Mouse (Mus musculus): ENCODE results near the gene Wdhd1. TPM values are rescaled to one million over a fixed set of nuclear protein-coding genes. Genes with fewer than 3 reads are reported as not detected.
A peak's percentile ranks its signal among the peaks of the same experiment; 100 is the strongest.

Gene Wdhd1
- total and polyA plus RNA-seq, 3 experiments, result 37.1 to 81.0 (median 61.4) TPM

- dilution Hi-C loops (cut with MboI; ENCODE audit: extremely low pct_ligation_motif_present, extremely low pct_unique_long_range_greater_than_20kb, low sequenced_read_pairs) (no loop called here), in situ Hi-C loops (cut with MboI; ENCODE audit: low pct_ligation_motif_present, low pct_unique_long_range_greater_than_20kb, low sequenced_read_pairs) (no loop called here)
- Histone ChIP-seq H3K27me3 (replicated peaks) (no peaks in the 10 kb centered on the region), H3K4me1 (ENCODE audit: control insufficient read depth in 1 of 2, insufficient read depth in 2 of 2) (peaks cover 0 to 16% of the 10 kb centered on the region in 2 experiments; a peak in 2 of 4 replicates), H3K4me2 (ENCODE audit: insufficient read depth, low read depth, poor library complexity, severe bottlenecking) (no peak overlapping the region), H3K9ac (ENCODE audit: insufficient read depth, low read depth) (no peak overlapping the region), H3K27ac (ENCODE audit: insufficient read depth, low read depth) (no peak overlapping the region), H3K4me3 (replicated peaks in 1 of 3; ENCODE audit: low read depth in 2 of 3, low read length in 2 of 3, poor library complexity in 1 of 3) (no peak overlapping the region), H3K9me3 (replicated peaks; ENCODE audit: low read length) (no peaks in the 10 kb centered on the region), H3K79me2 (replicated peaks; ENCODE audit: control insufficient read depth, extremely low read depth, insufficient read depth, poor library complexity, severe bottlenecking) (no peaks in the 10 kb centered on the region), H3K36me3 (replicated peaks in 1 of 2; ENCODE audit: control insufficient read depth in 1 of 2, insufficient read depth in 1 of 2, low read length in 1 of 2) (no peaks in the 10 kb centered on the region)
- peak; percentile 27; the same call in 1 of the 2 replicates for TF ChIP-seq ELF1 (IDR thresholded peaks at IDR 0.05; ENCODE audit: low read depth, low read length)
- peak; percentile 4 for TF ChIP-seq RAD21 (IDR thresholded peaks at IDR 0.05; ENCODE audit: low read depth, low read length)
- peak; percentile 30 for TF ChIP-seq SMC3 (IDR thresholded peaks at IDR 0.05; ENCODE audit: low read depth, low read length)
- TF ChIP-seq JUN (IDR thresholded peaks at IDR 0.05; ENCODE audit: insufficient read depth, low read depth, low read length), result no peak
- TF ChIP-seq USF2 (conservative IDR thresholded peaks at IDR 0.05; ENCODE audit: low read depth, low read length), result no peak
- no peak for TF ChIP-seq NRF1 (IDR thresholded peaks at IDR 0.05; ENCODE audit: low read depth, low read length)
- TF ChIP-seq CTCF (conservative IDR thresholded peaks at IDR 0.05 in 1 of 2, IDR thresholded peaks at IDR 0.05 in 1 of 2; ENCODE audit: low read depth in 2 of 2, low read length in 2 of 2), result peak; percentile 42 to 65
- TF ChIP-seq E2F4 (IDR thresholded peaks at IDR 0.05; ENCODE audit: insufficient replicate concordance, low read depth, low read length), result no peak
- no peak for TF ChIP-seq MAX (IDR thresholded peaks at IDR 0.05; ENCODE audit: low read length)
- peak; percentile 61 for DNase-seq (ENCODE audit: extremely low read depth)
Measured at GRCm38 (mm10) chr14:47194096-47194495, 82.6 kb downstream of the Wdhd1 start.

- H3K4me1 ChIP-seq (ENCODE audit: control insufficient read depth in 1 of 2, insufficient read depth in 2 of 2), result peaks cover 0 to 16% of the 10 kb centered on the region in 2 experiments; a peak in 2 of 4 replicates
- in situ Hi-C loops (cut with MboI; ENCODE audit: low pct_ligation_motif_present, low pct_unique_long_range_greater_than_20kb, low sequenced_read_pairs) (no loop called here), dilution Hi-C loops (cut with MboI; ENCODE audit: extremely low pct_ligation_motif_present, extremely low pct_unique_long_range_greater_than_20kb, low sequenced_read_pairs) (no loop called here)
Measured at GRCm38 (mm10) chr14:47193506-47193905, 83.2 kb downstream of the Wdhd1 start.

DNA sequence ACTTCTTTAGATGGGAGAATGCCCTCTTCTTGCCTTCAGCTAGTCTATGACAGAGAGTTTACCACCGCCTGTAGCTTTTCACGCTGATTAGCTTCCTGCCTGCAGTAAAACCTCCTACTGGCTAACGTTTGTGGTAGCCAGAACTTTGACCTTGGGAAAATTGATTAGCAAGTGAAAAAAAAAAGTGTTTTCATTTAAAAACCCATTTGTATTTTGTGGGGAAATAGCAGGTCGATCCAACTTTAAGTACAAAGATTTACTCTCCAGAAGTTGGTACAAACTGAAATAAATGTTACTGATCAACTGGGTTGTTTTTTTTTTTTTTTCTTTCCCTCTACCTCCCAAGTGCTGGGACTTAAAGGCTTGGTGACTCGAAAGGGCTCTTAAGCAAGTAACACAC is 84.8 kb downstream of the Wdhd1 start:
- Histone ChIP-seq H3K9me3 (replicated peaks; ENCODE audit: low read length) (no peaks in the 10 kb centered on the region), H3K4me1 (ENCODE audit: control insufficient read depth in 1 of 2, insufficient read depth in 2 of 2) (peaks cover 0 to 19% of the 10 kb centered on the region in 2 experiments; a peak in 2 of 4 replicates), H3K4me3 (replicated peaks in 1 of 3; ENCODE audit: low read depth in 2 of 3, low read length in 2 of 3, poor library complexity in 1 of 3) (no peak overlapping the region), H3K27me3 (replicated peaks) (no peaks in the 10 kb centered on the region), H3K79me2 (replicated peaks; ENCODE audit: control insufficient read depth, extremely low read depth, insufficient read depth, poor library complexity, severe bottlenecking) (no peaks in the 10 kb centered on the region), H3K36me3 (replicated peaks in 1 of 2; ENCODE audit: control insufficient read depth in 1 of 2, insufficient read depth in 1 of 2, low read length in 1 of 2) (no peaks in the 10 kb centered on the region), H3K9ac (ENCODE audit: insufficient read depth, low read depth) (no peak overlapping the region), H3K4me2 (ENCODE audit: insufficient read depth, low read depth, poor library complexity, severe bottlenecking) (no peak overlapping the region), H3K27ac (ENCODE audit: insufficient read depth, low read depth) (no peak overlapping the region)
- no peak for TF ChIP-seq ZMIZ1 (IDR thresholded peaks at IDR 0.05; ENCODE audit: low read depth, low read length)
- TF ChIP-seq ELF1 (IDR thresholded peaks at IDR 0.05; ENCODE audit: low read depth, low read length), result no peak
- TF ChIP-seq ZC3H11A (IDR thresholded peaks at IDR 0.05; ENCODE audit: low read depth, low read length), result no peak
- TF ChIP-seq TBP (conservative IDR thresholded peaks at IDR 0.05; ENCODE audit: low read depth, low read length), result no peak
- no peak for TF ChIP-seq UBTF (IDR thresholded peaks at IDR 0.05; ENCODE audit: low read depth, low read length)
- TF ChIP-seq SIN3A (IDR thresholded peaks at IDR 0.05; ENCODE audit: low read length), result no peak
- no peak for TF ChIP-seq ETS1 (conservative IDR thresholded peaks at IDR 0.05; ENCODE audit: low read depth, low read length)
- no peak for TF ChIP-seq NRF1 (IDR thresholded peaks at IDR 0.05; ENCODE audit: low read depth, low read length)
- TF ChIP-seq KAT2A (IDR thresholded peaks at IDR 0.05; ENCODE audit: insufficient replicate concordance, low read length), result no peak
- TF ChIP-seq MEF2A (IDR thresholded peaks at IDR 0.05; ENCODE audit: borderline replicate concordance, low read depth, low read length), result no peak
- TF ChIP-seq PAX5 (IDR thresholded peaks at IDR 0.05; ENCODE audit: low read length), result no peak
- no peak for TF ChIP-seq JUN (IDR thresholded peaks at IDR 0.05; ENCODE audit: insufficient read depth, low read depth, low read length)
- TF ChIP-seq NELFE (IDR thresholded peaks at IDR 0.05; ENCODE audit: low read depth, low read length), result no peak
- no peak for TF ChIP-seq POLR2A (IDR thresholded peaks at IDR 0.05; ENCODE audit: low read depth, low read length)
- no peak for TF ChIP-seq E2F4 (IDR thresholded peaks at IDR 0.05; ENCODE audit: insufficient replicate concordance, low read depth, low read length)
- no peak for TF ChIP-seq MYC (IDR thresholded peaks at IDR 0.05; ENCODE audit: low read depth, low read length)
- TF ChIP-seq CHD1 (IDR thresholded peaks at IDR 0.05; ENCODE audit: low read depth, low read length), result no peak
- dilution Hi-C loops (cut with MboI; ENCODE audit: extremely low pct_ligation_motif_present, extremely low pct_unique_long_range_greater_than_20kb, low sequenced_read_pairs) (no loop called here), in situ Hi-C loops (cut with MboI; ENCODE audit: low pct_ligation_motif_present, low pct_unique_long_range_greater_than_20kb, low sequenced_read_pairs) (no loop called here)
- no peak for DNase-seq (ENCODE audit: extremely low read depth)

More at GRCm38 (mm10) chr14:47193506-47193905, 83.2 kb downstream of the Wdhd1 start:
- H3K9ac ChIP-seq (ENCODE audit: insufficient read depth, low read depth), result no peak overlapping the region
- no peak for DNase-seq (ENCODE audit: extremely low read depth)
- no peaks in the 10 kb centered on the region for H3K9me3 ChIP-seq (replicated peaks; ENCODE audit: low read length)
- TF ChIP-seq MAZ (IDR thresholded peaks at IDR 0.05; ENCODE audit: low read depth, low read length) (no peak), TCF12 (IDR thresholded peaks at IDR 0.05; ENCODE audit: low read depth, low read length) (no peak), SMC3 (IDR thresholded peaks at IDR 0.05; ENCODE audit: low read depth, low read length) (no peak), UBTF (IDR thresholded peaks at IDR 0.05; ENCODE audit: low read depth, low read length) (no peak), ZNF384 (IDR thresholded peaks at IDR 0.05; ENCODE audit: low read depth, low read length) (no peak), ZMIZ1 (IDR thresholded peaks at IDR 0.05; ENCODE audit: low read depth, low read length) (no peak), MAFK (IDR thresholded peaks at IDR 0.05; ENCODE audit: insufficient replicate concordance, low read length) (no peak)
- no peak overlapping the region for H3K27ac ChIP-seq (ENCODE audit: insufficient read depth, low read depth)
- H3K4me3 ChIP-seq (replicated peaks in 1 of 3; ENCODE audit: low read depth in 2 of 3, low read length in 2 of 3, poor library complexity in 1 of 3), result no peak overlapping the region
- H3K4me2 ChIP-seq (ENCODE audit: insufficient read depth, low read depth, poor library complexity, severe bottlenecking), result no peak overlapping the region
- H3K79me2 ChIP-seq (replicated peaks; ENCODE audit: control insufficient read depth, extremely low read depth, insufficient read depth, poor library complexity, severe bottlenecking), result no peaks in the 10 kb centered on the region
- H3K36me3 ChIP-seq (replicated peaks in 1 of 2; ENCODE audit: control insufficient read depth in 1 of 2, insufficient read depth in 1 of 2, low read length in 1 of 2), result no peaks in the 10 kb centered on the region
- H3K27me3 ChIP-seq (replicated peaks), result no peaks in the 10 kb centered on the region

All from CH12.LX (cell line).